Mouse (Mus musculus) adrenal gland, adult 2 months (tissue): ENCODE results near the gene Rec8. TPM values are rescaled to one million over a fixed set of nuclear protein-coding genes. Genes with fewer than 3 reads are reported as not detected.
A peak's percentile ranks its signal among the peaks of the same experiment; 100 is the strongest.

Source experiments
- DNase-seq: peaks from one replicate; pipeline ENCODE4 v3.0.0; 2021
- long read RNA-seq: library from polyadenylated mRNA; stranded (forward); transcript quantifications from one replicate; pipeline ENCODE4 v2.0.0, GENCODE M21; 2021
- polyA plus RNA-seq: library from polyadenylated mRNA; depleted of rRNA; stranded (reverse); fragments of >200 nt; gene quantifications from 2 replicates; pipeline ENCODE4 v1.2.3, GENCODE M21; 2012; rRNA removed
- total RNA-seq, 2 experiments: library from RNA; stranded (reverse); gene quantifications; 2 replicates each; pipeline ENCODE4 v1.2.3; 2021

The Rec8 gene
- 10 to 100 TPM in 1 of 2 experiments, 1 to 10 TPM in 1; 7.5 to 10.4 TPM for total RNA-seq
- 15.9 and 18.4 TPM in 2 replicates for polyA plus RNA-seq
- long read RNA-seq, transcript Rec8-201 (20 exons, 2,184 nt) = major isoform, 5 of 5 reads
- long read RNA-seq, partial matches to known transcripts = 0 of 5 reads
- long read RNA-seq, other reads (novel, unspliced or antisense) = 0 of 5 reads

DNA sequence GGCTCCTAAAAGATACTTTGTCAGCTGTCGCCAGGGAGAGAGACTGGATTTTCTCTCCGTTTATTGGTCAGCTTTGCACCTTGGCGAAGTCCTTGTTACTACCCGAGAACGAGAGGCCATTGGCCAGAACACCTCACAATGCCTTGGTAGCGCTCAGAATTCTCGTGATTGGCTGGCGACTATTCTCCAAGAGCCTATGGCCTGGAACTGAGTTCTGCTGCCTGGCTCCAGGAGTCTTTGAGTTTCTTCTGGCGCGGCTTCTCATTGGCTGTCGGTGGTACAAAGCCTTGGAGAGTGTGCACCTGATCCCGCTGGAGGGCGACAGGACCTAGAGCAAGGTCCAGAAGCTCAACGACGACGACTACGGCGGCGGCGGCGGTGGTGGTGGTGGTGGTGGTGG is at the start of gene Rec8:
Gene Rec8, plus strand, starts transcription at position 216 of the 400 bp plus-strand sequence.
- peak; percentile 45 for DNase-seq

DNA sequence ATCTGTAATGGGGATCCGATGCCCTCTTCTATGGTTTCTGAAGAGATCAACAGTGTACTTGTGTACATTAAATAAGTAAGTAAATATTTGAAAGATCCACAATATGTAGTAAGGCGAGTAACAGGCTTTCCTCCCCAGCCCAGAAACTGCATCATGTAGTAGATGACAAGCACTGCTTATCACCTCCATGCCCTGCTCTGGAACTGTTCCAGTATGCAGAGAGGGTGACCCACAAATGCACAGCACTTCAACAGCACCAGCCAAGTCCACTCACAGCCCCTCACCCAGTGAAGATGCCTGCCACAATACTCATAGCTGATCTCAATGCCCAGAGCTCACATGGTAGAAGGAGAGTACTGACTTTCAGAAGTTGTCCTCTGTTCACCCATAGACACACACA is 47.2 kb upstream of the Rec8 start:
- DNase-seq = no peak

DNA sequence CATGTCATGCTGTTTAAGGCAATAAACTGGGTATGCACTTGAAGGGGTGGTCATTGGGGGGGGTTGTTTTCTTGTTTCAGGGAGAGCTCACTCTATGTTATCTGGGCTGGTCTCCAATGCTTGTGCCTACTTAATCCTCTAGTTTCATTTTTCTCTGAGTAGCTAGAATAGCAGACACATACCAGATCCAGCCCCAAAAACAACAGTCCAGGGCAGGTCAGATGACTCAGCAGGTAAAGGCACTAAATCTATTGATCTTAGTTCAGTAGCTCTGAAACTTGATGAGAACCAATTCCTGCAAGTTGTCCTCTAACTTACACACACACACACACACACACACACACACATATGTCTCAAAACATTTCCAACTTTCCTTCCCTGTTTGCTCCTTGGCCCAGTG is 46.1 kb upstream of the Rec8 start:
- DNase-seq = no peak

DNA sequence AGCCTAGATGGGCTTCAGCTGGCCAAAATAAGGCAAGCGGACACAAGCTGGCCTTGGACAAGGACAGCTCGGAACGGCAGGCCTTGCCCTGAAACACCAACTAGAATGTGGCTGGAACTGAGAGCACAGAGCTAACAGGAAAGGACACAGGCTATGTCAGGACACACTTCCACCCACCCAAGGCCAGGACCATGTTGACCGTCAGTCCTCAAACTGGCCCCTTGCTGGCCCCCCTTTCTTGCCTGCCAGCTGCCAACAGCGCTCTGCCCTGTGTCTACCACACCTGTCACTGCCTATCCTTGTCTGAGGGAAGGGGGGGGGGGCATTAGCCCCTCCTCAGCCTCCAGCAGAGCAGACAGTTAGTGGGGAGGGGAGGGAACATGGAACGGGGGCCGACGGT is 42.5 kb upstream of the Rec8 start, which contains the start of gene Fitm1:
Gene Fitm1, plus strand, starts transcription at position 316 of the 400 bp plus-strand sequence.
- DNase-seq = peak; percentile 37

DNA sequence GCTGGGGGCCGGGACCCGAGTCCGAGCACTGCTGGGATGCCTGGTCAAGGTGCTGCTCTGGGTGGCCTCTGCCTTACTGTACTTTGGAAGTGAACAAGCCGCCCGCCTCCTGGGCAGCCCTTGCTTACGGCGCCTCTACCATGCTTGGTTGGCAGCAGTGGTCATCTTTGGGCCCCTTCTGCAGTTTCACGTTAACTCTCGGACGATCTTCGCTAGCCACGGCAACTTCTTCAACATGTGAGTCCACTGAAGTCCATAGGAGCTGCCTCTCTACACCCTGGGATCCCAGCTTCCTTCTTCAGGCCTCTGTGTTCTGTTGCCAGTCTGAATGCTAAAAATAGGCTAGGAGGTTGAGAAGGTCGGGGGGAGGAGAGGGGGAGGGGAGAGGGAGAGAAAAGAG is 42.1 kb upstream of the Rec8 start:
- DNase-seq = no peak

DNA sequence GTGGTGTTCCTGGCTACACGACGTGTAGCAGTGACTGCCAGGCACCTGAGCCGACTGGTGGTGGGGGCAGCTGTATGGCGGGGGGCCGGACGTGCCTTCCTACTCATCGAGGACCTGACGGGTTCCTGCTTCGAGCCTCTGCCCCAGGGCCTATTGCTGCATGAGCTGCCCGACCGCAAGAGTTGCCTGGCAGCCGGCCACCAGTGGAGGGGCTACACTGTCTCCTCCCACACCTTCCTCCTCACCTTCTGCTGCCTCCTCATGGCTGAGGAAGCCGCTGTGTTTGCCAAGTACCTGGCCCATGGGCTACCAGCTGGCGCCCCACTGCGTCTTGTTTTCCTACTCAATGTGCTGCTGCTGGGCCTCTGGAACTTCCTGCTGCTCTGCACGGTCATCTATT is 41.5 kb upstream of the Rec8 start:
- DNase-seq = no peak

DNA sequence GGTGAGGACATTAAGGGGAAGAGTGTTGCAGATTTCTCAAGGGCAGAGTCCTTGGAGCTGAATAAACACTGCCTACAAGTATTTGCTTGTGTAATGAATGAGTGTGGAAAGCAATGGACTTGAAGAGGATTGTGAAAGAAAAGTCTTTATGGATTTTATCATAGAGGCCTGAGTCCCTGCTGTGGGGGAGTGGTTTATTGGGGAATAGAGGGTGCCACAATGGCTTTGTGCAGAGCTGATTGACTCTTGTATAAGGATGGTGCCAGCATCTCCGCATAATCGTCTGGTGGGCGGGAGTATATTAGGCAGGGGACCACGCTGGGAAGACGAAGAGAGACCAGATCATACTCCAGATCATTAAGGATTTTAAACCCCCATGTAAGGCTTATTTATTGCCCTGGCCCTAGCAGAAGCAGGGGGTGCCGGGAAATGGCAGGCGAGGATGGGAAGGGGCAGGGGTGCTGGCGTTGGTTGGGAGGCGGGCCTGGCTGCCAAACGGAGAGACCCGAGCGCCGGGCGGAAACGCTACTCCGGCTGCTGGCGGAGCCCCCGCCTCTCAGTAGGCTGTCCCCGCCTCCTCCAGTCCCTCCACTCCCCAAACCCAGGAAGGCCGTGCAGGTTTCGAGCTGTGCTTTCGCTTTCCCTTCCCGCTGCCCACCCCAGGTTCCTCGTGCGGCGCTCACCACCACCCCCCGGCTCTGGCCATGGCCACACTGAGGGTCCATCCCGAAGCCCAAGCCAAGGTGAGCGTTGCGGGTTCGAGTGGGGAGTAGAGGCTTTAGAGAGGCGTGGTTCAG is 39.8 kb upstream of the Rec8 start, which contains the start of gene Psme1:
Gene Psme1, plus strand, starts transcription at position 253 of the 797 bp plus-strand sequence.
- DNase-seq = peak; percentile 92

DNA sequence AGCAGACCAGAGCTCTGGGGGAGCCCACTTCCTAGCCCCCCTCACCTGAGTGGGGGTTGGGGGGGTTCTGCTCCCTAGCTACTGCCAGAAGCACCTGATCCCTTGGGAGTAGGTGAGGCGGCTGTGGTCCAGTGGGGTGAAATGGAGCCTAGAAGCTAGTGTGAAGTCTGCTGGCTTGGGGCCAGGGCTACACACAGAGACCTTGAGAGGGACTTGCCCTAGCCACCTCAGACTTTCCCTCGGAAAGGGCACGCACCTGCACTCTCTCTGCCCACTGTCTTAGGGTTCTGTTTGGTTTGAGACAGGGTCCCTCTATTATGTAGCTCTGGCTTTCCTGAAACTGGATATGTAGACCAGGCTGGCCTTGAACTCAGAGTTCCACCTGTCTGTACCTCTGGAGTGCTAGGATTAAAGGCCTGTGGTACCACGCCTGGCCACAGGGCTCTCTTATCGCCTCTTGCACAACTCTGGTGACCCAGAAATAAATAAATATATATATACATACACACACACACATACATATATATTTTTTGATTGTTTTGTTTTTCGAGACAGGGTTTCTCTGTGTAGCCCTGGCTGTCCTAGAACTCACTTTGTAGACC is 39.1 kb upstream of the Rec8 start:
- peak; percentile 84 for DNase-seq

DNA sequence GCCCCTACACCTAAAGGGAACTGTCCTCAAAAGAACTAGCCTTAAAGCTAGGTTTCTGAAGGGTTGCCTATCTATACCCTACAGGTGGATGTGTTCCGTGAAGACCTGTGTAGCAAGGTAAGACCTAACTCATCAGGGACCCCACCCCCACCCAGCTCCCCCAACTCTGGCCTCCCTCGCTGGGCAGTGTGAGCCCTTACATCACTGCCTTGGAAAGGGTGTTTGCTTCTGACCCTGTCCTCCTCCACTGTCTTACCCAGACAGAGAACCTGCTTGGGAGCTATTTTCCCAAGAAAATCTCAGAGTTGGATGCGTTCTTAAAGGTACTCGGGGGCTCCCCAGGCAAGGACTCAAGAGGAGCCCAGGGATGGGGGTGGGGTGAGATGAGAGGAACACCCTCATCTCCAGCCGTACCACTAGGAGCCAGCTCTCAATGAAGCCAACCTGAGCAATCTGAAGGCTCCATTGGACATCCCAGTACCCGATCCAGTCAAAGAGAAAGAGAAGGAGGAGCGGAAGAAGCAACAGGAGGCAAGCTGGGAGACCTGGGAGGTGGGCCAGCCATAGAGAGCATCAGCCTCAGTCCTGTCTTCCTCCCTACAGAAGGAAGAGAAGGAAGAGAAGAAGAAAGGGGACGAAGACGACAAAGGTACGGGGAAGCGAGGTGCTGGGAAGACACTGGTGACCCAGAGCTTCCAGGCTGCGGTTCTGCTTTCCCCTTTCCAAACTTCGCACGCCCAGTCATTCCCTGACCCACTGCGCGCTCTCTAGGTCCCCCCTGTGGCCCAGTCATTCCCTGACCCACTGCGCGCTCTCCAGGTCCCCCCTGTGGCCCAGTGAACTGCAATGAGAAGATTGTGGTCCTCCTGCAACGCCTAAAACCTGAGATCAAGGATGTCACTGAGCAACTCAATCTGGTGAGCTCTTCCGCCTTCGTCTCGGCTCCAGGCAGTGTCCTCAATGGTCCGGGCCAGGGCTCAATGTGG is 38.0 kb upstream of the Rec8 start:
- no peak for DNase-seq

DNA sequence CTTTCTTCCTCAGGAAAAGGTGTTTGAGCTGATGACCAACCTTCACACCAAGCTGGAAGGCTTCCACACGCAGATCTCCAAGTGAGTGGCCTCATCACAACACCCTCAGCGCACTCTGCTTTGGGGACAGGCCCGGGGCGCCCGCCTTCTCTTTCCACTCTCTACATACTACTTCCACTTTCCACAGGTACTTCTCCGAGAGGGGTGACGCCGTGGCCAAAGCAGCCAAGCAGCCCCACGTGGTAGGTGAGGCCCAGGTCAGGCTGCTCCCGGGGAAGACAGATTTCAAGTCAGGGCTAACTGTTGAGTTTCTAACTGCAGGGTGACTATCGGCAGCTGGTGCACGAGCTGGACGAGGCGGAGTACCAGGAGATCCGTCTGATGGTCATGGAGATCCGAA is 37.1 kb upstream of the Rec8 start:
- DNase-seq = no peak

DNA sequence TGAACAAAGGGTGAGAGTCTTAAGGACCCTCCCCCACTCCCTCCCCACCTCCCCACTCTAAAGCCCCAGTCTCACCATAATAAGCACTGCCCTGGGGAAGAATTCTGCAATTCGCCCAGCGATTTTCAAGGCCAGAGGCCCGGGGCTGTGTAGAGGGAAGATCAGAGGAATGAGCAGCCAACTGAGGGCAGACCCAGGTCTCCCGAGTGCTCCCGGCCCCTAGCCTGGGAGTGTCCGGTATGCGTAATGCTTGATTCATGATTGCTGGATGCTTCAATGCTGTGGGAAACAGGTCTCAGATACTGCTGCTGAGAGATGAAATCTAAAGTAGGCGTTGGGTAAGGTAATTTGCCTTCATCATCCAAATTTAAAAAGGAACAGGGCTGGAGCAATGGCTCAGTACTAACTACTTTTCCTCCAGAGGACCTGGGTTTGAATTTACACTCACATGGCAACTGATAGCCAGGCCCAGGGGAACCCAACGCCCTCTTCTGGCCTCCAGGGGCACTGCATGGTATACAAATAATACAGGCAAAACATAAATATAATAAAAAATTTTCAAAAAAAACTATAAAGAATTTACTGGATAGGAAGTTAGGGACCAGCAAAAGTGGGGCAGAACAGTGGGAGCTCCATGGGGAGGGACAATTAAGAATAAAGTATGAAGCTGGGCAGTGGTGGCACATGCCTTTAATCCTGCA is 35.7 kb upstream of the Rec8 start:
- DNase-seq = peak; percentile 64

DNA sequence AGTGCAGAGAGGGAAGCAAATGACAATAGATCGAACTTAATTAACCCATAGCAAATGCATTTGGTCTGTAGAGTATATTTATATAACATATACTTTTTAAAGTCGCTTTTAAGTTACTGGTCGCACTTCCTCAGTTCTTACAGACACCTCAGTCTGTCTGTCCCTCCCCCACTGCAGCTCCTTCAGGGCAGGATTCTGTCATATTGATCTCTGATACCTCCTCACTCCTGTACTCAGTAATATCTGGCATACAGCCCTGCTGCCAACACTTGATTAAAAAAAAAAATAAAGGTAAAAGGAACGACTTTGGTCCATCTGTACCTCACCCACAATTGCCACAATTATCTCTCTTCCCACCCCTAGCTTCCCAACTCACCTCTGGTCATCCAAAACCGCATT is 33.5 kb upstream of the Rec8 start:
- no peak for DNase-seq

DNA sequence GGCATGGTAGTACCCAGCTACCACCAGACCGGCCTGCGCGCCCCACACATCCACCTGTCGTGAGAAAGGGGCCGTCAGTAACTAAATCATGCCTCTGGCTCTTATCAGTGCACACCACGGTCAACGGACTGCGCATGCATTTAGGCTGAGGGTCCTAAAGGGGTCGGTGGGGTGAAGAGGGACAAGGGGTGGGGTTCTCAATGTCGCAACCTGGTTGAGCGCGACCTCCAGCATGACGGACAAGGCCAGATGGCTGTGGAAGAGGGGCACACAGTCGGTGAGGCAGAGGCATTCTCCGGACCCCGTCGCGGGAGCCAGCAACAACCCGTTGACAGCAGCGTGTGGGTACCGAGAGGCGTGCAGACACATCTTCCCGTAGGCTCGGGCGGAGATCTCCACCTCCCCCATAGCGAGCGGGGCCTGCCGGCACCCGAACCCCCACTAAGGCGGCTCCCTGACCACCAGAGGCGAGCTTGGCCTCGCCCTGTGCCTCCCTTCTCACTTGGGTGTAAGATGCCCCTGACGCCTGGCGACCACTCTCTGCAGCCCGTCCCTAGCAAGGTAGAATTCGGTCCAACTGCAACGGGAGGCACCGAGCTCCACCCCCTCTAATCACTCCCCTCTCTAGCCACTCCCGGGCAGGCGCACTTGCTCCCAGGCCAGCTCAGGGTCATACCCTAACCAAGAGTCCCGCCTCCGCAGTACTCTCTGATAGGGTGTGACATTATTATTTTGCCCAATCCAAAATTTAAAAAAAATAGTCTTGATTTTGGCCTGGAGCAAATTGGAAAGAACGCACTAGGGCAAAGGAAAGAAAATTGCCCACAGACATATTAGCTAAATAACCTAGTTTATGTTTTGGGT is 32.9 kb upstream of the Rec8 start, which contains the start of gene Emc9:
Gene Emc9, minus strand, starts transcription at position 601 of the 864 bp plus-strand sequence.
- DNase-seq = peak; percentile 94

DNA sequence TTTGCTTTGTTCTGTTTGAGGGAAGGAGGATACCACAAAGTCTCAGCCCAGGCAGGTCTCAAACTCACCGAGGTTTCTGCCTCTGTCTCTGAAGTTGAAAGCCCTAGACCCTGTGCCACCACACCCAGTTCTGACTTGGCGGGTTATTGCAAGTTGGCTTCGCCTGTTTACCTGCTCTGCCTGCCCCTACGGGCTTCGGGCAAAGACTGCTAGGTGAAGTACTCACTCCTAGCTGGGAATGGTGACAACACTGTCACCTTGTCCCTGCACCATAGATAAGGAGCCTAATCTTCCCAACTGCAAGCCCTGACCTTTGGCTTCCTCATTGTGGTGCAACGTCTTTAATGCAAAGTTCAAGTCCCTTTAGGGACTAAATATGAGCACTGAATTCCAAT is 32.3 kb upstream of the Rec8 start:
- peak; percentile 39 for DNase-seq

DNA sequence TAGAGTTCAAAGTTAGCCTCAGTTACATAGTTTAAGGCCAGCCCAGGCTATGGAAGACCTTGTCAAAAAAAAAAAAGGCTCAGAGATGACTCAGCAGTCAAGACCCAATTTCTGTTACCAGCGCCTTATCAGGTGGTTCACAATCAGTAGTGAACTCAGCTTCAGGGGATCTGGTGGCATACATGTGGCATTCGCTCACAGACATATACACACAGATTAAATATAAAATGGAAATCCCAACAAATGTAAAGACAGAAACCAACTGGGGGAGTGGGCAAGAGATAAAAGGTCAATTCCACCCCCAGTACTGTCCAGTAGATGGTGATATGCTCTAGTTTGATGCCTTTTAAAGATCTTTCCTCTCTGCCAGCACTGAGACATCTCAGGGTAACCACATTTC is 31.7 kb upstream of the Rec8 start:
- no peak for DNase-seq

DNA sequence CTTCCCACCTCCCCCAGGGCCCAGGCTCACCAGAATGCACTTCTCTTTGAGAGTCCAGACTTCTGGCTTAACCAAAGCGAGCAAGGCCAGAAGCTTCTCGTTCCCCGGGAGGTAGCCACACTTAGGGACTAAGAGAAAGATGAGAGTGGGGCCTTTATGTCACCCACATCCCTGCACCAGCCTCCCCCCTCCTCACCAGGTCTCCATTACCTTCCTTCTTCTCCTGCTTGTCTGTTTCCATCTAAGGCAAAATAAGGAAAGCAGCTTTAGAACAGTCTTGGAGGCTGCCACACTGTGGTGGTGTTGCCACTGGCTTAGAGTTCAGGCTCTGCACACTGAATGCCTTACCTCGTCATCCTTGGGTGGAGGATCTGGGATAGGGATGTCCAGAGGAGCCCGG is 28.6 kb upstream of the Rec8 start:
- no peak for DNase-seq

DNA sequence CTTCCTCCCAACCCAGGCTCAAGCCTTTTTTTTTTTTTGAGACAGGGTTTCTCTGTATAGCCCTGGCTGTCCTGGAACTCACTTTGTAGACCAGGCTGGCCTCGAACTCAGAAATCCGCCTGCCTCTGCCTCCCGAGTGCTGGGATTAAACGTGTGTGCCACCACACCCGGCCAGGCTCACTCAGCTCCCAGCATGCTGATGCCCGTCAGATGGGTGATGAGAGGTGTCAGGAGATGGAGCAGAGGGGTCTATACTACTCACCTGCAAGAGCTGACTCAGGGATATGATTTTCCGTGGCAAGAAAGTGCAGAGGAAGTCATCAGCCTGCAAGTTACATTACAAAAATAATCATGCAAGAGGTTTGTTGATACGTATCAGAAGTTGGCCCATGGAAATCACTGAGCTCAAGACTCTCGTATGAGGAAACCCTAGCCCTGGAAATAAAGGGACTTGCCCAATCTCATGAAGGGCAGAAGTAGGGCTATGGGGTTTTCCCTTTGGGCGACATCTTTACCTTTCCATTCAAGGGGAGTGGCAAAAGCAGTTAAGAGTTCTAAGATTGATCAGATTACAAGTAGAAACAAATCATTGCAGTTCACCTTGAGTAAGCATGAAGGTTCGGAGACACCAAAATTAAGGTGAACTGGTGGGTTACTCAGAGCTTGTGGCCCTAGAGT is 27.9 kb upstream of the Rec8 start:
- DNase-seq = no peak

DNA sequence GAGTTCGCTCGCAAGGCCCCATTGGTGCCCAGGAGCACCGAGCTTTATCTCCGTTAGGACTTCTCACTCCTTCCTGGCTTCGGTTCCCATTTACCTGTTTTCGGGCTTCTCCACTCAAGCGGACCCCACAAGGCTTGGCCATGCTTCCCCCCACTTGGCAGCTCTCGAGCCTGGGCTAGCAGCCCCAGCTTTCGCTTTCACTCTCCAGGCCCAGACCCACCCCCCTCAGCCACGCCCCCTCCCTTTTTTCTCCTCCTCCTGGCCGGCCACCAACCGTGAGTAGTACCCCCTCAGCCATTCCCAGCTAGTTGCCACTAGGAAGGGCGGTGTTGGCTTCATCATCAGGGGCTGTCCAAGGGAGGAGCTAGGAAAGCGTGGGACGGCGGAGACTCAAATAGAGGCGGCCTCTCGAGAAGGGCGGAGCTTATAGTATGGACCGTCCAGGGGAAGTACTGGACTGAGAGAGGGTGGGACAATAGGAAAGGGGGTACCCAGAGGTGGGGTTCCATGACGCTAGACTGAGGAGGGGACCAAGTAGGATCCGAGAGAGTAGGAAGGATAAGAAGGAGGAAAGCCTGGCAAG is 27.0 kb upstream of the Rec8 start, which contains the start of gene Psme2:
Gene Psme2, minus strand, starts transcription at position 366 of the 583 bp plus-strand sequence.
- DNase-seq = peak; percentile 97

DNA sequence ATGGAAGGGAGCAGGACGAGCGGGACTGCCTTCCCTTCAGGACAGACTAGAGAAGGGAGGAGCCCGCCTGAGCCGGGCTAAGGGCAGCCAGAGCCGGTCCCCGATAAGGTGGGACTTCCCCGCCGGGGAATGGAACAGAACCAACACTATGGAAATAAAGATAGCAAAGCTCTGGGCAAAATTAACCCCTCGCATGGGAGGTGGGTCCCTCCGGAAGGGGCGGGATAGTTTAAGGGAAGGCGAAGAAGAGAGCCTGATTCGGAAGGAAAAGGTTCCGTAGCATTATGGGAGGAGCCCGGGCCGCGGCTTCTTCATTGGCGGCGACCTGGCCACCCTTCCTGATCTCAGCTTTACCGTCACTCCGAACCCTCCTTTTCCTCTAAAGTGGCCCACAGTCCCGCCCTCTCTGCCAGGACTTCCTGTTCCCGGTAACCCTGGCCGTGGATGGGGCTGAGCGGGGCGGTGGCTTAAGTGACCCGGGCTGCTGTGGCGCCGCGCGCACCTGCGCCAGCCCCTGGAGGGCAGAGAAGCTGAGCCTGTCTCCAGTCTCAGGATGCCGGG is 26.4 kb upstream of the Rec8 start, which contains the start of gene Rnf31:
Gene Rnf31, plus strand, starts transcription at position 378 of the 561 bp plus-strand sequence.
- peak; percentile 98 for DNase-seq
